Comparison of ENCODE assay signal across 8 mouse cellular contexts in the genomic region with DNA sequence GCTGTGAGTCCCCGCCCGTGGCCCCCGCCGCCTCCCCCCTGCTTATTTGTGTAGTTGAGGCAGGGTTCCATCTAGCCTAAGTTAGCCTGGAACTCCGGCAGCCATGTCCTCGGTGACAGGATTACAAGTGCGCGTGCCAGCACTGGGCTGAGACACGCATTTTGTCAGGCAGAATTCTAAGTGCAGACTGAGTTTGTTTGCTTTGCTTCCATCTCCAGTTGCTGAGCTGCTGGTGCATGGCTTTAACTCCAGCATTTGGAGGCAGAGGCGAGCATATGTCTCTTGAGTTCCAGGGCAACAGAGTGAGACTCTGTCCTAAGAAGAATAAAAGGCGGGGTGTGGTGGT. TPM values are rescaled to one million over a fixed set of nuclear protein-coding genes. Genes with fewer than 3 reads are reported as not detected.
A peak's percentile ranks its signal among the peaks of the same experiment; 100 is the strongest.
DNase-seq lines count a peak whose midpoint lies in the region; ATAC-seq and TF ChIP-seq lines count a peak whose summit lies in the region.

No protein-coding gene starts in this region.

- no peaks in the 10 kb centered on the region for H3K9me3 ChIP-seq in heart, embryonic 14.5 days (ENCODE audit: control insufficient read depth, low read length)
- no peaks in the 10 kb centered on the region for H3K9me3 ChIP-seq in MEL (replicated peaks; ENCODE audit: insufficient read depth, low read length)
- no peaks in the 10 kb centered on the region for H3K9me3 ChIP-seq in heart, embryonic 16.5 days (replicated peaks; ENCODE audit: control insufficient read depth, low read length)

- peaks cover 2 to 16% of the 10 kb centered on the region in 2 experiments; a peak in 3 of 4 replicates for H3K4me1 ChIP-seq in heart, embryonic 14.5 days (ENCODE audit: control insufficient read depth in 2 of 2, insufficient read depth in 2 of 2, low read length in 2 of 2)
- peaks cover 8 to 23% of the 10 kb centered on the region in 2 experiments; a peak in 3 of 4 replicates for H3K4me1 ChIP-seq in MEL (ENCODE audit: control insufficient read depth in 1 of 2, insufficient read depth in 2 of 2, low read length in 2 of 2)
- peaks cover 6% of the 10 kb centered on the region for H3K4me1 ChIP-seq in heart, embryonic 16.5 days (ENCODE audit: control insufficient read depth, insufficient read depth, low read length)

- peak; percentile 9; the same call in 1 of the 2 replicates for ATAC-seq in heart, embryonic 14.5 days (ENCODE audit: insufficient number of reproducible peaks, insufficient read depth, low FRiP score, low read depth)
- ATAC-seq in heart, embryonic 16.5 days (replicated peaks; ENCODE audit: extremely low read depth, insufficient read depth, low FRiP score): peak; percentile 28

- peak in 1 of 2 experiments; percentile 1; a peak in 1 of 4 replicates for TF ChIP-seq POLR2A in MEL (IDR thresholded peaks at IDR 0.05; ENCODE audit: control insufficient read depth in 1 of 2, insufficient read depth in 1 of 2, low read depth in 1 of 2, low read length in 2 of 2, poor library complexity in 1 of 2)

- no peaks in the 10 kb centered on the region for H3K27me3 ChIP-seq in heart, embryonic 14.5 days (ENCODE audit: control insufficient read depth, insufficient read depth, low read length)
- H3K27me3 ChIP-seq in MEL (ENCODE audit: control insufficient read depth in 1 of 2, insufficient read depth in 2 of 2, low read length in 2 of 2): no peaks in the 10 kb centered on the region
- no peaks in the 10 kb centered on the region for H3K27me3 ChIP-seq in heart, embryonic 16.5 days (ENCODE audit: control insufficient read depth, insufficient read depth, low read length)

- peak overlapping the region; percentile 85 to 86 for H3K4me3 ChIP-seq in heart, embryonic 14.5 days (ENCODE audit: control insufficient read depth in 1 of 2, insufficient read depth in 1 of 2, low read depth in 1 of 2, low read length in 2 of 2)
- H3K4me3 ChIP-seq in MEL (ENCODE audit: control insufficient read depth in 1 of 2, insufficient read depth in 1 of 2, low read depth in 2 of 2, low read length in 2 of 2): peak overlapping the region; percentile 94 to 97
- peak overlapping the region; percentile 93 for H3K4me3 ChIP-seq in heart, embryonic 16.5 days (ENCODE audit: low read length)

- peak overlapping the region; percentile 87 for H3K4me2 ChIP-seq in heart, embryonic 14.5 days (ENCODE audit: low read length)
- H3K4me2 ChIP-seq in heart, embryonic 16.5 days (ENCODE audit: low read depth, low read length): peak overlapping the region; percentile 92

- intact Hi-C loops in heart, postnatal 36 days (cut with DNase I): no loop called here

- TF ChIP-seq CTCF in MEL (IDR thresholded peaks at IDR 0.05 in 2 of 3, conservative IDR thresholded peaks at IDR 0.05 in 1 of 3; ENCODE audit: control insufficient read depth in 1 of 3, insufficient read depth in 1 of 3, low read depth in 2 of 3, low read length in 3 of 3, poor library complexity in 1 of 3, severe bottlenecking in 1 of 3): no peak

- peak overlapping the region; percentile 95 for H3K9ac ChIP-seq in heart, embryonic 14.5 days (ENCODE audit: low read length)
- peak overlapping the region; percentile 99 for H3K9ac ChIP-seq in MEL (ENCODE audit: control insufficient read depth, low read depth, low read length, poor library complexity, severe bottlenecking)
- H3K9ac ChIP-seq in heart, embryonic 16.5 days (ENCODE audit: low read length): peak overlapping the region; percentile 95

- no peak for DNase-seq in heart, postnatal 36 days
- DNase-seq in MEL (ENCODE audit: low read depth, low spot score): peak; percentile 75
- DNase-seq in lung, postnatal 10 days: peak; percentile 53
- no peak for DNase-seq in urinary bladder, postnatal 4 days (ENCODE audit: low spot score in 2 of 2)
- no peak for DNase-seq in gastrocnemius, adult 8-10 months (ENCODE audit: low spot score in 2 of 2)
- DNase-seq in testis, postnatal 14 days (ENCODE audit: low spot score): no peak

- H3K27ac ChIP-seq in heart, embryonic 14.5 days (replicated peaks in 1 of 2; ENCODE audit: control insufficient read depth in 1 of 2, insufficient read depth in 1 of 2, low read depth in 2 of 2, low read length in 2 of 2): peak overlapping the region in 1 of 2 experiments; percentile 89; a peak in 2 of 4 replicates
- H3K27ac ChIP-seq in MEL (ENCODE audit: control insufficient read depth, low read depth, low read length): peak overlapping the region; percentile 76
- peak overlapping the region; percentile 94 for H3K27ac ChIP-seq in heart, embryonic 16.5 days (ENCODE audit: low read length)

- no peak for TF ChIP-seq EP300 in MEL (IDR thresholded peaks at IDR 0.05; ENCODE audit: low read depth in 1 of 2, low read length in 2 of 2)

- H3K36me3 ChIP-seq in heart, embryonic 14.5 days (ENCODE audit: control insufficient read depth, insufficient read depth, low read length): peaks cover 32% of the 10 kb centered on the region
- H3K36me3 ChIP-seq in MEL (ENCODE audit: control insufficient read depth in 1 of 2, insufficient read depth in 2 of 2, low read length in 2 of 2): peaks cover 4 to 21% of the 10 kb centered on the region in 2 experiments; a peak in 3 of 4 replicates
- H3K36me3 ChIP-seq in heart, embryonic 16.5 days (ENCODE audit: control insufficient read depth, insufficient read depth): peaks cover 22% of the 10 kb centered on the region

- peaks cover 17% of the 10 kb centered on the region for H3K79me2 ChIP-seq in MEL (ENCODE audit: control insufficient read depth, insufficient read depth, low read length, poor library complexity)

- TF ChIP-seq RAD21 in MEL (IDR thresholded peaks at IDR 0.05; ENCODE audit: low read depth, low read length): no peak

- WGBS in heart, embryonic 14.5 days: under 1% methylated on average over 11 of the region's 11 CpGs
- WGBS in heart, embryonic 16.5 days: 2% methylated on average over 11 of the region's 11 CpGs

TF ChIP-seq in MEL, 35 proteins besides CTCF, POLR2A, EP300 and RAD21 (continues in another document):
- no peak for TF ChIP-seq MAX (IDR thresholded peaks at IDR 0.05; ENCODE audit: low read length)
- peak; percentile 46; the same call in 1 of the 2 replicates for TF ChIP-seq SIN3A (IDR thresholded peaks at IDR 0.05; ENCODE audit: low read length)
- no peak for TF ChIP-seq TCF12 (IDR thresholded peaks at IDR 0.05; ENCODE audit: low read depth, low read length)
- TF ChIP-seq POLR2AphosphoS2 (IDR thresholded peaks at IDR 0.05; ENCODE audit: low read length): no peak
- TF ChIP-seq MXI1 (IDR thresholded peaks at IDR 0.05; ENCODE audit: low read depth, low read length): peak; percentile 79
- no peak for TF ChIP-seq GATA1 (IDR thresholded peaks at IDR 0.05; ENCODE audit: low read depth, low read length)
- TF ChIP-seq KAT2A (conservative IDR thresholded peaks at IDR 0.05; ENCODE audit: low read depth, low read length): no peak
- no peak for TF ChIP-seq CHD2 (IDR thresholded peaks at IDR 0.05; ENCODE audit: low read length)
- no peak for TF ChIP-seq GABPA (IDR thresholded peaks at IDR 0.05; ENCODE audit: low read depth, low read length)
- TF ChIP-seq ZMIZ1 (IDR thresholded peaks at IDR 0.05; ENCODE audit: low read depth, low read length): no peak
- TF ChIP-seq TBP (IDR thresholded peaks at IDR 0.05; ENCODE audit: low read depth, low read length): 0 out of 2 replicates have a peak, but pooled peaks have one; percentile 36
- TF ChIP-seq MYC (IDR thresholded peaks at IDR 0.05; ENCODE audit: low read depth, low read length): 0 out of 2 replicates have a peak, but pooled peaks have one; percentile 53
- TF ChIP-seq BHLHE40 (IDR thresholded peaks at IDR 0.05; ENCODE audit: borderline replicate concordance, low read depth, low read length): no peak
- TF ChIP-seq ZNF384 (IDR thresholded peaks at IDR 0.05; ENCODE audit: low read depth, low read length): no peak
- TF ChIP-seq ETS1 (IDR thresholded peaks at IDR 0.05; ENCODE audit: low read depth, low read length): no peak
- no peak for TF ChIP-seq USF2 (IDR thresholded peaks at IDR 0.05; ENCODE audit: borderline replicate concordance in 1 of 2, insufficient read depth in 1 of 2, low read depth in 1 of 2, low read length in 2 of 2)

RNA-seq across cellular contexts. Expression of a gene that starts 0.5 kb away (rescaled TPM):
- polyA plus RNA-seq in heart, embryonic 14.5 days (2014; fragmentation: Nextera tagmentation; extraction: Ambion mirVana): 17.8 and 19.5 TPM in 2 replicates
- 10 to 100 TPM; 10.9 to 17.3 TPM for total RNA-seq in heart, postnatal 36 days (2021)
- total RNA-seq in MEL (2012; rRNA removed): 46.0 and 51.2 TPM in 2 replicates
- 100 to 1,000 TPM; 105 to 382 TPM for polyA plus RNA-seq in MEL (2012; ENCODE audit: insufficient read depth in 1 of 2, insufficient read length in 2 of 2, low read depth in 1 of 2, low replicate concordance in 2 of 2, missing spikeins in 1 of 2)
- 17.6 and 21.1 TPM in 2 replicates for polyA plus RNA-seq in heart, embryonic 16.5 days (2015; fragmentation: Nextera tagmentation; extraction: Ambion mirVana)
- 10 to 100 TPM in 1 of 4 experiments, 1 to 10 TPM in 3; 9.0 to 14.3 (median 9.3) TPM for total RNA-seq in gastrocnemius, adult 8-10 months (2022)

RNA-seq across cellular contexts. Expression of a gene that starts 14.4 kb away (rescaled TPM):
- 440 and 513 TPM in 2 replicates for polyA plus RNA-seq in heart, embryonic 14.5 days (2014; fragmentation: Nextera tagmentation; extraction: Ambion mirVana)
- 100 to 1,000 TPM; 392 TPM for total RNA-seq in heart, postnatal 36 days (2021)
- 2,803 and 2,872 TPM in 2 replicates for total RNA-seq in MEL (2012; rRNA removed)
- polyA plus RNA-seq in MEL (2012; ENCODE audit: insufficient read depth in 1 of 2, insufficient read length in 2 of 2, low read depth in 1 of 2, low replicate concordance in 2 of 2, missing spikeins in 1 of 2): 1,000 to 10,000 TPM in 1 of 2 experiments, not detected in 1; 2,044 TPM
- 279 and 343 TPM in 2 replicates for polyA plus RNA-seq in heart, embryonic 16.5 days (2015; fragmentation: Nextera tagmentation; extraction: Ambion mirVana)
- total RNA-seq in gastrocnemius, adult 8-10 months (2022): 100 to 1,000 TPM; 377 to 515 (median 422) TPM

RNA-seq across cellular contexts. Expression of a gene that starts 36.8 kb away (rescaled TPM):
- 5.4 and 7.2 TPM in 2 replicates for polyA plus RNA-seq in heart, embryonic 14.5 days (2014; fragmentation: Nextera tagmentation; extraction: Ambion mirVana)
- 10 to 100 TPM; 12.9 to 16.6 TPM for total RNA-seq in heart, postnatal 36 days (2021)
- 0.46 and 0.73 TPM in 2 replicates for total RNA-seq in MEL (2012; rRNA removed)
- 1 to 10 TPM in 1 of 2 experiments, not detected in 1; 4.1 TPM for polyA plus RNA-seq in MEL (2012; ENCODE audit: insufficient read depth in 1 of 2, insufficient read length in 2 of 2, low read depth in 1 of 2, low replicate concordance in 2 of 2, missing spikeins in 1 of 2)
- polyA plus RNA-seq in heart, embryonic 16.5 days (2015; fragmentation: Nextera tagmentation; extraction: Ambion mirVana): 6.2 and 6.4 TPM in 2 replicates
- 1 to 10 TPM; 3.2 to 5.7 (median 4.5) TPM for total RNA-seq in gastrocnemius, adult 8-10 months (2022)

RNA-seq across cellular contexts. Expression of a gene that starts 51.2 kb away (rescaled TPM):
- 3.3 and 3.4 TPM in 2 replicates for polyA plus RNA-seq in heart, embryonic 14.5 days (2014; fragmentation: Nextera tagmentation; extraction: Ambion mirVana)
- not detected for total RNA-seq in heart, postnatal 36 days (2021)
- 0.23 and 0.49 TPM in 2 replicates for total RNA-seq in MEL (2012; rRNA removed)
- polyA plus RNA-seq in MEL (2012; ENCODE audit: insufficient read depth in 1 of 2, insufficient read length in 2 of 2, low read depth in 1 of 2, low replicate concordance in 2 of 2, missing spikeins in 1 of 2): 1 to 10 TPM in 1 of 2 experiments, not detected in 1; 2.4 TPM
- 2.1 and 3.1 TPM in 2 replicates for polyA plus RNA-seq in heart, embryonic 16.5 days (2015; fragmentation: Nextera tagmentation; extraction: Ambion mirVana)
- not detected for total RNA-seq in gastrocnemius, adult 8-10 months (2022)

Comparison
In these comparisons a context has a peak if more than half of its experiments do, and no peak if none do; other contexts are left out.
1. DNase-seq: peak in MEL (single experiment) and lung, postnatal 10 days (single experiment); none in heart, postnatal 36 days (0 of 2), urinary bladder, postnatal 4 days (0 of 2), gastrocnemius, adult 8-10 months (0 of 2) and testis, postnatal 14 days (single experiment).
2. Peak in every context shown above with its lines, with median percentiles within 50 percentile points of each other: H3K4me3 ChIP-seq and H3K9ac ChIP-seq.